Mouse (Mus musculus) liver, adult 2 months (tissue): Measurements from ENCODE around the gene Cdkl4. TPM values are rescaled to one million over a fixed set of nuclear protein-coding genes. Genes with fewer than 3 reads are reported as not detected.

Experiments
- DNase-seq: peaks from one replicate; pipeline ENCODE4 v3.0.0-alpha.2; 2011; ENCODE audit warnings: low read depth, low spot score; ENCODE audit errors: extremely low read depth
- H3K27ac ChIP-seq: fragments of 200-500 bp; replicated peaks from 2 replicates; pipeline ENCODE4 v1.5.1; 2012; ENCODE audit warnings: low read depth, mild to moderate bottlenecking, control low read depth, inconsistent platforms, low read length; ENCODE audit not compliant: insufficient read depth
- H3K27me3 ChIP-seq: fragments of 200-500 bp; 2 replicates; pipeline ENCODE4 v1.6.1; 2012; ENCODE audit warnings: mild to moderate bottlenecking, moderate library complexity, low read length, inconsistent platforms; ENCODE audit not compliant: control insufficient read depth, insufficient read depth
- H3K36me3 ChIP-seq: fragments of 200-500 bp; 2 replicates; pipeline ENCODE4 v1.6.1; 2012; ENCODE audit warnings: low read length, inconsistent platforms; ENCODE audit not compliant: control insufficient read depth, insufficient read depth
- H3K4me1 ChIP-seq: fragments of 200-500 bp; 2 replicates; pipeline ENCODE4 v1.6.1; 2011; ENCODE audit warnings: low read length; ENCODE audit not compliant: control insufficient read depth, insufficient read depth
- H3K4me3 ChIP-seq: fragments of 200-500 bp; 2 replicates; pipeline ENCODE4 v1.5.1; 2011; ENCODE audit warnings: low read depth, mild to moderate bottlenecking, control low read depth, low read length, moderate library complexity; ENCODE audit not compliant: insufficient read depth
- H3K79me2 ChIP-seq: fragments of 200-500 bp; 2 replicates; pipeline ENCODE4 v1.6.1; 2012; ENCODE audit warnings: inconsistent platforms, mild to moderate bottlenecking, low read length, moderate library complexity; ENCODE audit not compliant: control insufficient read depth, insufficient read depth
- H3K9ac ChIP-seq: fragments of 200-500 bp; 2 replicates; pipeline ENCODE4 v1.6.1; 2012; ENCODE audit warnings: low read depth, mild to moderate bottlenecking, control low read depth, inconsistent platforms, low read length
- CTCF ChIP-seq: fragments of 200-500 bp; IDR thresholded peaks from 2 replicates; pipeline ENCODE4 v1.5.1; 2011; ENCODE audit warnings: low read depth, low read length, control low read depth
- POLR2A ChIP-seq: fragments of 200-500 bp; IDR thresholded peaks from 2 replicates; pipeline ENCODE4 v1.6.1; 2011; ENCODE audit warnings: low read length, control low read depth; ENCODE audit not compliant: insufficient read depth; ENCODE audit errors: extremely low read depth
- WGBS: fragments of 180-500 bp; shearing (Covaris S2); methylation state at CpG from one replicate; pipeline ENCODE4 v1.1.7; 2018; 5-methylcytosine and 5-hydroxymethylcytosine counted together
- polyA plus RNA-seq: library from polyadenylated mRNA; depleted of rRNA; stranded (reverse); fragments of >200 nt; gene quantifications from 2 replicates; pipeline ENCODE4 v1.2.3, GENCODE M21; 2012
- total RNA-seq: library from RNA; depleted of rRNA; stranded (reverse); fragments of >200 nt; gene quantifications from 2 replicates; pipeline ENCODE4 v1.2.3, GENCODE M21; 2014

Cdkl4 gene
- total and polyA plus RNA-seq, 2 experiments: 0.09 to 0.13 TPM

- no peak overlapping the region for H3K9ac ChIP-seq
- no peak overlapping the region for H3K27ac ChIP-seq
- TF ChIP-seq CTCF: no peak
- TF ChIP-seq POLR2A: no peak
- 21% methylated on average over 8 of the region's 8 CpGs for WGBS
- H3K4me3 ChIP-seq: no peak overlapping the region
- H3K79me2 ChIP-seq: no peaks in the 10 kb centered on the region
- peaks cover 6% of the 10 kb centered on the region for H3K4me1 ChIP-seq
- H3K27me3 ChIP-seq: no peaks in the 10 kb centered on the region
- no peaks in the 10 kb centered on the region for H3K36me3 ChIP-seq
- peak; percentile 83 for DNase-seq
Observed at GRCm38 (mm10) chr17:80520537-80520936, 57.1 kb downstream of the Cdkl4 start.

- 94% methylated on average over 12 of the region's 12 CpGs for WGBS
- Histone ChIP-seq H3K79me2 (no peaks in the 10 kb centered on the region), H3K4me3 (no peak overlapping the region), H3K27me3 (no peaks in the 10 kb centered on the region), H3K9ac (no peak overlapping the region), H3K36me3 (no peaks in the 10 kb centered on the region), H3K4me1 (peaks cover 8% of the 10 kb centered on the region), H3K27ac (no peak overlapping the region)
- no peak for DNase-seq
- TF ChIP-seq CTCF (no peak), POLR2A (no peak)
Observed at GRCm38 (mm10) chr17:80518811-80519210, 58.8 kb downstream of the Cdkl4 start.

GRCm38 (mm10) chr17:80517244-80517643, 60.4 kb downstream of the Cdkl4 start:
- Histone ChIP-seq H3K4me1 (peaks cover 8% of the 10 kb centered on the region), H3K27me3 (no peaks in the 10 kb centered on the region), H3K36me3 (no peaks in the 10 kb centered on the region), H3K9ac (no peak overlapping the region), H3K79me2 (no peaks in the 10 kb centered on the region), H3K4me3 (no peak overlapping the region), H3K27ac (no peak overlapping the region)
- TF ChIP-seq POLR2A: no peak
- TF ChIP-seq CTCF: no peak
- WGBS: 84% methylated on average over 9 of the region's 9 CpGs
- DNase-seq: no peak

- H3K27me3 ChIP-seq: no peaks in the 10 kb centered on the region
- no peaks in the 10 kb centered on the region for H3K36me3 ChIP-seq
- TF ChIP-seq POLR2A (no peak), CTCF (no peak)
- peak; percentile 89 for DNase-seq
- WGBS: 25% methylated on average over 9 of the region's 9 CpGs
- H3K4me1 ChIP-seq: peaks cover 8% of the 10 kb centered on the region
- no peaks in the 10 kb centered on the region for H3K79me2 ChIP-seq
- H3K4me3 ChIP-seq: no peak overlapping the region
- peak overlapping the region; percentile 75 for H3K27ac ChIP-seq
- no peak overlapping the region for H3K9ac ChIP-seq
Observed at GRCm38 (mm10) chr17:80515956-80516355, 61.7 kb downstream of the Cdkl4 start.

- TF ChIP-seq CTCF: no peak
- DNase-seq: peak; percentile 78
- H3K27ac ChIP-seq: no peak overlapping the region
- WGBS: 68% methylated on average over 7 of the region's 7 CpGs
- H3K27me3 ChIP-seq: no peaks in the 10 kb centered on the region
- H3K9ac ChIP-seq: no peak overlapping the region
- peaks cover 10% of the 10 kb centered on the region for H3K4me1 ChIP-seq
- H3K79me2 ChIP-seq: no peaks in the 10 kb centered on the region
- H3K36me3 ChIP-seq: no peaks in the 10 kb centered on the region
- no peak overlapping the region for H3K4me3 ChIP-seq
Observed at GRCm38 (mm10) chr17:80515513-80515912, 62.1 kb downstream of the Cdkl4 start.

- H3K79me2 ChIP-seq: no peaks in the 10 kb centered on the region
- WGBS: 49% methylated on average over 8 of the region's 8 CpGs
- no peak overlapping the region for H3K27ac ChIP-seq
- DNase-seq: no peak
- no peaks in the 10 kb centered on the region for H3K27me3 ChIP-seq
- no peak overlapping the region for H3K9ac ChIP-seq
- TF ChIP-seq CTCF (no peak), POLR2A (no peak)
- peaks cover 11% of the 10 kb centered on the region for H3K4me1 ChIP-seq
- no peaks in the 10 kb centered on the region for H3K36me3 ChIP-seq
- no peak overlapping the region for H3K4me3 ChIP-seq
Observed at GRCm38 (mm10) chr17:80513766-80514165, 63.8 kb downstream of the Cdkl4 start.
